Mouse (Mus musculus): ENCODE results near the gene Gm4969.

Gm4969 gene

GRCm38 (mm10) chr7:19129396-19129795 is 11.2 kb upstream of the Gm4969 start:
- H3K4me1 ChIP-seq (replicated peaks; ENCODE audit: low read depth, low read length): peaks cover 54% of the 10 kb centered on the region
- no peak overlapping the region for H3K4me3 ChIP-seq (replicated peaks; ENCODE audit: low read length)
- H3K36me3 ChIP-seq (ENCODE audit: insufficient read depth, low read length): peaks cover 38% of the 10 kb centered on the region
- TF ChIP-seq POU5F1 (IDR thresholded peaks at IDR 0.05; ENCODE audit: borderline replicate concordance, low read length) (no peak), NANOG (IDR thresholded peaks at IDR 0.05; ENCODE audit: borderline replicate concordance, low read length) (no peak), CTCF (conservative IDR thresholded peaks at IDR 0.05; ENCODE audit: low read length) (no peak)
- H3K9me3 ChIP-seq (ENCODE audit: low read length): no peaks in the 10 kb centered on the region
- no peaks in the 10 kb centered on the region for H3K27me3 ChIP-seq (ENCODE audit: insufficient read depth, low read length)

- TF ChIP-seq NANOG (IDR thresholded peaks at IDR 0.05; ENCODE audit: borderline replicate concordance, low read length) (no peak), POU5F1 (IDR thresholded peaks at IDR 0.05; ENCODE audit: borderline replicate concordance, low read length) (no peak), CTCF (conservative IDR thresholded peaks at IDR 0.05; ENCODE audit: low read length) (no peak)
- no peak overlapping the region for H3K4me3 ChIP-seq (replicated peaks; ENCODE audit: low read length)
- H3K27me3 ChIP-seq (ENCODE audit: insufficient read depth, low read length): no peaks in the 10 kb centered on the region
- H3K4me1 ChIP-seq (replicated peaks; ENCODE audit: low read depth, low read length): peaks cover 51% of the 10 kb centered on the region
- H3K9me3 ChIP-seq (ENCODE audit: low read length): no peaks in the 10 kb centered on the region
- peaks cover 38% of the 10 kb centered on the region for H3K36me3 ChIP-seq (ENCODE audit: insufficient read depth, low read length)
These were observed 9.6 kb upstream of the Gm4969 start for GRCm38 (mm10) chr7:19127744-19128143.

GRCm38 (mm10) chr7:19124713-19125112 is 6.5 kb upstream of the Gm4969 start:
- H3K27me3 ChIP-seq (ENCODE audit: insufficient read depth, low read length): no peaks in the 10 kb centered on the region
- H3K36me3 ChIP-seq (ENCODE audit: insufficient read depth, low read length): peaks cover 32% of the 10 kb centered on the region
- H3K4me1 ChIP-seq (replicated peaks; ENCODE audit: low read depth, low read length): peaks cover 40% of the 10 kb centered on the region
- H3K4me3 ChIP-seq (replicated peaks; ENCODE audit: low read length): no peak overlapping the region
- TF ChIP-seq POU5F1 (IDR thresholded peaks at IDR 0.05; ENCODE audit: borderline replicate concordance, low read length) (no peak), CTCF (conservative IDR thresholded peaks at IDR 0.05; ENCODE audit: low read length) (no peak), NANOG (IDR thresholded peaks at IDR 0.05; ENCODE audit: borderline replicate concordance, low read length) (no peak)
- no peaks in the 10 kb centered on the region for H3K9me3 ChIP-seq (ENCODE audit: low read length)

- H3K27me3 ChIP-seq (ENCODE audit: insufficient read depth, low read length): peaks cover 14% of the 10 kb centered on the region
- peaks cover 8% of the 10 kb centered on the region for H3K36me3 ChIP-seq (ENCODE audit: insufficient read depth, low read length)
- no peak overlapping the region for H3K4me3 ChIP-seq (replicated peaks; ENCODE audit: low read length)
- H3K4me1 ChIP-seq (replicated peaks; ENCODE audit: low read depth, low read length): peaks cover 32% of the 10 kb centered on the region
- no peak for TF ChIP-seq NANOG (IDR thresholded peaks at IDR 0.05; ENCODE audit: borderline replicate concordance, low read length)
- no peak for TF ChIP-seq POU5F1 (IDR thresholded peaks at IDR 0.05; ENCODE audit: borderline replicate concordance, low read length)
- TF ChIP-seq CTCF (conservative IDR thresholded peaks at IDR 0.05; ENCODE audit: low read length): no peak
- peaks cover 8% of the 10 kb centered on the region for H3K9me3 ChIP-seq (ENCODE audit: low read length)
These were observed 3.5 kb upstream of the Gm4969 start for GRCm38 (mm10) chr7:19121686-19122085.

- Histone ChIP-seq H3K4me1 (replicated peaks; ENCODE audit: low read depth, low read length) (peaks cover 26% of the 10 kb centered on the region), H3K9me3 (ENCODE audit: low read length) (peaks cover 8% of the 10 kb centered on the region), H3K27me3 (ENCODE audit: insufficient read depth, low read length) (peaks cover 25% of the 10 kb centered on the region), H3K36me3 (ENCODE audit: insufficient read depth, low read length) (no peaks in the 10 kb centered on the region), H3K4me3 (replicated peaks; ENCODE audit: low read length) (peak within 1 kb of the TSS; percentile 96)
- no peak for TF ChIP-seq NANOG (IDR thresholded peaks at IDR 0.05; ENCODE audit: borderline replicate concordance, low read length)
- TF ChIP-seq POU5F1 (IDR thresholded peaks at IDR 0.05; ENCODE audit: borderline replicate concordance, low read length): no peak
- TF ChIP-seq CTCF (conservative IDR thresholded peaks at IDR 0.05; ENCODE audit: low read length): no peak
These were observed 1.7 kb upstream of the Gm4969 start, which contains the start of gene Fbxo46 for GRCm38 (mm10) chr7:19119631-19120429. TSS of gene Fbxo46 (plus strand) at chr7:19119859.

- TF ChIP-seq POU5F1 (IDR thresholded peaks at IDR 0.05; ENCODE audit: borderline replicate concordance, low read length) (no peak), NANOG (IDR thresholded peaks at IDR 0.05; ENCODE audit: borderline replicate concordance, low read length) (no peak), CTCF (conservative IDR thresholded peaks at IDR 0.05; ENCODE audit: low read length) (no peak)
These were observed 915 bp upstream of the Gm4969 start for GRCm38 (mm10) chr7:19119083-19119482.

GRCm38 (mm10) chr7:19109565-19109964 is 8.6 kb downstream of the Gm4969 start:
- H3K36me3 ChIP-seq (ENCODE audit: insufficient read depth, low read length): no peaks in the 10 kb centered on the region
- no peaks in the 10 kb centered on the region for H3K4me1 ChIP-seq (replicated peaks; ENCODE audit: low read depth, low read length)
- no peaks in the 10 kb centered on the region for H3K9me3 ChIP-seq (ENCODE audit: low read length)
- no peak for TF ChIP-seq CTCF (conservative IDR thresholded peaks at IDR 0.05; ENCODE audit: low read length)
- TF ChIP-seq NANOG (IDR thresholded peaks at IDR 0.05; ENCODE audit: borderline replicate concordance, low read length): no peak
- no peak for TF ChIP-seq POU5F1 (IDR thresholded peaks at IDR 0.05; ENCODE audit: borderline replicate concordance, low read length)
- H3K4me3 ChIP-seq (replicated peaks; ENCODE audit: low read length): no peak overlapping the region
- H3K27me3 ChIP-seq (ENCODE audit: insufficient read depth, low read length): peaks cover 66% of the 10 kb centered on the region

More at GRCm38 (mm10) chr7:19119083-19119482, 915 bp upstream of the Gm4969 start:
- no peaks in the 10 kb centered on the region for H3K36me3 ChIP-seq (ENCODE audit: insufficient read depth, low read length)
- H3K4me1 ChIP-seq (replicated peaks; ENCODE audit: low read depth, low read length): peaks cover 22% of the 10 kb centered on the region
- peaks cover 25% of the 10 kb centered on the region for H3K27me3 ChIP-seq (ENCODE audit: insufficient read depth, low read length)
- H3K4me3 ChIP-seq (replicated peaks; ENCODE audit: low read length): no peak overlapping the region
- H3K9me3 ChIP-seq (ENCODE audit: low read length): peaks cover 8% of the 10 kb centered on the region

GRCm38 (mm10) chr7:19107436-19107835 is 10.7 kb downstream of the Gm4969 start:
- H3K4me3 ChIP-seq (replicated peaks; ENCODE audit: low read length): no peak overlapping the region
- no peaks in the 10 kb centered on the region for H3K4me1 ChIP-seq (replicated peaks; ENCODE audit: low read depth, low read length)
- H3K9me3 ChIP-seq (ENCODE audit: low read length): no peaks in the 10 kb centered on the region
- H3K36me3 ChIP-seq (ENCODE audit: insufficient read depth, low read length): no peaks in the 10 kb centered on the region
- TF ChIP-seq CTCF (conservative IDR thresholded peaks at IDR 0.05; ENCODE audit: low read length): no peak
- no peak for TF ChIP-seq POU5F1 (IDR thresholded peaks at IDR 0.05; ENCODE audit: borderline replicate concordance, low read length)
- no peak for TF ChIP-seq NANOG (IDR thresholded peaks at IDR 0.05; ENCODE audit: borderline replicate concordance, low read length)
- peaks cover 73% of the 10 kb centered on the region for H3K27me3 ChIP-seq (ENCODE audit: insufficient read depth, low read length)
